Mouse (Mus musculus) liver, embryonic 12.5 days (tissue): ENCODE measurements around the gene Igf2bp3. TPM values are rescaled to one million over a fixed set of nuclear protein-coding genes. Genes with fewer than 3 reads are reported as not detected.
A peak's percentile ranks its signal among the peaks of the same experiment; 100 is the strongest.

ENCODE experiments used
- ATAC-seq: fragments of 200-750 bp; cut with Nextera tagmentation; 2 replicates; pipeline ENCODE4 v1.8.0; 2017; ENCODE audit warnings: moderate number of reproducible peaks, mild to moderate bottlenecking, moderate library complexity
- H3K27ac ChIP-seq: fragments of 300-500 bp; sonication (generic); 2 replicates; pipeline ENCODE4 v1.5.1; 2016; ENCODE audit warnings: mild to moderate bottlenecking
- H3K27me3 ChIP-seq: fragments of 300-500 bp; sonication (generic); replicated peaks from 2 replicates; pipeline ENCODE4 v1.6.1; 2016; ENCODE audit warnings: mild to moderate bottlenecking, moderate library complexity
- H3K36me3 ChIP-seq: fragments of 300-500 bp; sonication (generic); 2 replicates; pipeline ENCODE4 v1.6.1; 2016; ENCODE audit warnings: mild to moderate bottlenecking, moderate library complexity
- H3K4me1 ChIP-seq: fragments of 300-500 bp; sonication (generic); 2 replicates; pipeline ENCODE4 v1.6.1; 2016
- H3K4me2 ChIP-seq: fragments of 300-500 bp; sonication (generic); 2 replicates; pipeline ENCODE4 v1.6.1; 2016; ENCODE audit warnings: mild to moderate bottlenecking, moderate library complexity
- H3K4me3 ChIP-seq: fragments of 300-500 bp; sonication (generic); 2 replicates; pipeline ENCODE4 v1.5.1; 2016; ENCODE audit warnings: mild to moderate bottlenecking, moderate library complexity
- H3K9ac ChIP-seq: fragments of 300-500 bp; sonication (generic); 2 replicates; pipeline ENCODE4 v1.6.1; 2016; ENCODE audit warnings: mild to moderate bottlenecking, moderate library complexity
- H3K9me3 ChIP-seq: fragments of 300-500 bp; sonication (generic); replicated peaks from 2 replicates; pipeline ENCODE4 v1.6.1; 2016; ENCODE audit warnings: mild to moderate bottlenecking, moderate library complexity
- WGBS: fragments of 180-500 bp; shearing (Covaris S2); methylation state at CpG from one replicate; pipeline ENCODE4 v1.1.7; 2016; ENCODE audit not compliant: insufficient replicate concordance; 5-methylcytosine and 5-hydroxymethylcytosine counted together
- polyA plus RNA-seq: library from polyadenylated mRNA; unstranded; fragments of >200 nt; fragmentation: Nextera tagmentation; extraction: Ambion mirVana; gene quantifications from 2 replicates; pipeline ENCODE4 v1.2.1, GENCODE M21; 2016

Igf2bp3 gene
- polyA plus RNA-seq, 1 experiment from 2014 or later, result 33.7 TPM

GRCm38 (mm10) chr6:49216811-49217542 lies 2.2 kb upstream of the Igf2bp3 start:
- WGBS, result 3% methylated on average over 11 of the region's 11 CpGs
- H3K27me3 ChIP-seq, result no peaks in the 10 kb centered on the region

GRCm38 (mm10) chr6:49215748-49216585 lies 1.2 kb upstream of the Igf2bp3 start:
- H3K4me2 ChIP-seq, result peak overlapping the region; percentile 93
- H3K4me3 ChIP-seq, result peak overlapping the region; percentile 75
- peaks cover 38% of the 10 kb centered on the region for H3K4me1 ChIP-seq
- H3K9ac ChIP-seq, result peak overlapping the region; percentile 90
- H3K27me3 ChIP-seq, result no peaks in the 10 kb centered on the region
- H3K27ac ChIP-seq, result peak overlapping the region; percentile 97
- ATAC-seq, result peak; percentile 0; the same call in 1 of the 2 replicates
- H3K36me3 ChIP-seq, result 0 out of 2 replicates have a peak, but pooled peaks cover 2% of the 10 kb centered on the region
- 1% methylated on average over 14 of the region's 14 CpGs for WGBS
- no peaks in the 10 kb centered on the region for H3K9me3 ChIP-seq

More at GRCm38 (mm10) chr6:49216811-49217542, 2.2 kb upstream of the Igf2bp3 start:
- Histone ChIP-seq H3K36me3 (0 out of 2 replicates have a peak, but pooled peaks cover 2% of the 10 kb centered on the region), H3K4me2 (peak overlapping the region; percentile 93), H3K9ac (peak overlapping the region; percentile 89), H3K9me3 (no peaks in the 10 kb centered on the region), H3K27ac (peak overlapping the region; percentile 99), H3K4me1 (peaks cover 35% of the 10 kb centered on the region), H3K4me3 (peak overlapping the region; percentile 81)
- no peak for ATAC-seq

GRCm38 (mm10) chr6:49214086-49214927 lies 450 bp downstream of the Igf2bp3 start:
- peak overlapping the region; percentile 75 for H3K4me3 ChIP-seq
- peak overlapping the region; percentile 90 for H3K9ac ChIP-seq
- peak overlapping the region; percentile 97 for H3K27ac ChIP-seq
- no peaks in the 10 kb centered on the region for H3K9me3 ChIP-seq
- 0 out of 2 replicates have a peak, but pooled peaks cover 2% of the 10 kb centered on the region for H3K36me3 ChIP-seq
- under 1% methylated on average over 75 of the region's 76 CpGs for WGBS
- no peaks in the 10 kb centered on the region for H3K27me3 ChIP-seq
- no peak for ATAC-seq
- peak overlapping the region; percentile 93 for H3K4me2 ChIP-seq
- H3K4me1 ChIP-seq, result peaks cover 45% of the 10 kb centered on the region

- no peaks in the 10 kb centered on the region for H3K27me3 ChIP-seq
- peak overlapping the region; percentile 97 for H3K27ac ChIP-seq
- H3K36me3 ChIP-seq, result 0 out of 2 replicates have a peak, but pooled peaks cover 2% of the 10 kb centered on the region
- peaks cover 51% of the 10 kb centered on the region for H3K4me1 ChIP-seq
- H3K9ac ChIP-seq, result peak overlapping the region; percentile 90
- peak overlapping the region; percentile 75 for H3K4me3 ChIP-seq
- no peak for ATAC-seq
- 2% methylated on average over 36 of the region's 50 CpGs for WGBS
- peak overlapping the region; percentile 93 for H3K4me2 ChIP-seq
- H3K9me3 ChIP-seq, result no peaks in the 10 kb centered on the region
Measured at GRCm38 (mm10) chr6:49213581-49214085, 1.1 kb downstream of the Igf2bp3 start.

- Histone ChIP-seq H3K4me1 (peaks cover 57% of the 10 kb centered on the region), H3K36me3 (peaks cover 6% of the 10 kb centered on the region), H3K9me3 (no peaks in the 10 kb centered on the region), H3K27ac (peak overlapping the region; percentile 97), H3K4me2 (peak overlapping the region; percentile 93), H3K9ac (peak overlapping the region; percentile 90), H3K4me3 (peak overlapping the region; percentile 75), H3K27me3 (no peaks in the 10 kb centered on the region)
- no peak for ATAC-seq
- WGBS, result 8% methylated on average over 20 of the region's 20 CpGs
Measured at GRCm38 (mm10) chr6:49212931-49213580, 1.7 kb downstream of the Igf2bp3 start.

GRCm38 (mm10) chr6:49212141-49212540 lies 2.6 kb downstream of the Igf2bp3 start:
- peaks cover 64% of the 10 kb centered on the region for H3K4me1 ChIP-seq
- no peak for ATAC-seq
- no peaks in the 10 kb centered on the region for H3K9me3 ChIP-seq
- WGBS, result 46% methylated on average over 2 of the region's 4 CpGs
- no peaks in the 10 kb centered on the region for H3K27me3 ChIP-seq
- H3K4me3 ChIP-seq, result peak overlapping the region; percentile 75
- H3K36me3 ChIP-seq, result peaks cover 12% of the 10 kb centered on the region
- H3K9ac ChIP-seq, result 0 out of 2 replicates have a peak overlapping the region, but pooled peaks have one; percentile 90
- no peak overlapping the region for H3K27ac ChIP-seq
- H3K4me2 ChIP-seq, result peak overlapping the region; percentile 93

- no peak for ATAC-seq
- Histone ChIP-seq H3K27me3 (no peaks in the 10 kb centered on the region), H3K27ac (peak overlapping the region; percentile 60; the same call in 1 of the 2 replicates), H3K9ac (peak overlapping the region; percentile 3; the same call in 1 of the 2 replicates), H3K36me3 (peaks cover 15% of the 10 kb centered on the region), H3K4me2 (peak overlapping the region; percentile 37), H3K4me3 (no peak overlapping the region), H3K4me1 (peaks cover 66% of the 10 kb centered on the region), H3K9me3 (no peaks in the 10 kb centered on the region)
- 44% methylated on average over 5 of the region's 5 CpGs for WGBS
Measured at GRCm38 (mm10) chr6:49211596-49211995, 3.2 kb downstream of the Igf2bp3 start.

GRCm38 (mm10) chr6:49209881-49210854 lies 4.6 kb downstream of the Igf2bp3 start:
- peaks cover 71% of the 10 kb centered on the region for H3K4me1 ChIP-seq
- peak overlapping the region; percentile 60 for H3K27ac ChIP-seq
- no peaks in the 10 kb centered on the region for H3K9me3 ChIP-seq
- H3K36me3 ChIP-seq, result peaks cover 27% of the 10 kb centered on the region
- peak; percentile 13; the same call in 1 of the 2 replicates for ATAC-seq
- 25% methylated on average over 14 of the region's 14 CpGs for WGBS
- H3K4me3 ChIP-seq, result peak overlapping the region; percentile 14; the same call in 1 of the 2 replicates
- H3K4me2 ChIP-seq, result peak overlapping the region; percentile 37
- H3K27me3 ChIP-seq, result no peaks in the 10 kb centered on the region
- H3K9ac ChIP-seq, result no peak overlapping the region

GRCm38 (mm10) chr6:49208935-49209334 lies 5.8 kb downstream of the Igf2bp3 start:
- ATAC-seq, result peak; percentile 77
- H3K4me3 ChIP-seq, result peak overlapping the region; percentile 2; the same call in 1 of the 2 replicates
- H3K9me3 ChIP-seq, result no peaks in the 10 kb centered on the region
- H3K27me3 ChIP-seq, result no peaks in the 10 kb centered on the region
- H3K27ac ChIP-seq, result peak overlapping the region; percentile 64
- H3K9ac ChIP-seq, result no peak overlapping the region
- H3K4me1 ChIP-seq, result peaks cover 70% of the 10 kb centered on the region
- peaks cover 39% of the 10 kb centered on the region for H3K36me3 ChIP-seq
- WGBS, result 62% methylated on average over 5 of the region's 5 CpGs
- H3K4me2 ChIP-seq, result peak overlapping the region; percentile 42
